Mouse (Mus musculus) urinary bladder, postnatal 36 days (tissue): ENCODE results near the gene Thrap3.

Experiments used
- DNase-seq, 2 experiments: peaks; one replicate each; pipeline ENCODE4 v3.0.0; 2022; ENCODE audit warnings: low spot score in 2 of 2, mixed read lengths in 1 of 2

The Thrap3 gene

DNA sequence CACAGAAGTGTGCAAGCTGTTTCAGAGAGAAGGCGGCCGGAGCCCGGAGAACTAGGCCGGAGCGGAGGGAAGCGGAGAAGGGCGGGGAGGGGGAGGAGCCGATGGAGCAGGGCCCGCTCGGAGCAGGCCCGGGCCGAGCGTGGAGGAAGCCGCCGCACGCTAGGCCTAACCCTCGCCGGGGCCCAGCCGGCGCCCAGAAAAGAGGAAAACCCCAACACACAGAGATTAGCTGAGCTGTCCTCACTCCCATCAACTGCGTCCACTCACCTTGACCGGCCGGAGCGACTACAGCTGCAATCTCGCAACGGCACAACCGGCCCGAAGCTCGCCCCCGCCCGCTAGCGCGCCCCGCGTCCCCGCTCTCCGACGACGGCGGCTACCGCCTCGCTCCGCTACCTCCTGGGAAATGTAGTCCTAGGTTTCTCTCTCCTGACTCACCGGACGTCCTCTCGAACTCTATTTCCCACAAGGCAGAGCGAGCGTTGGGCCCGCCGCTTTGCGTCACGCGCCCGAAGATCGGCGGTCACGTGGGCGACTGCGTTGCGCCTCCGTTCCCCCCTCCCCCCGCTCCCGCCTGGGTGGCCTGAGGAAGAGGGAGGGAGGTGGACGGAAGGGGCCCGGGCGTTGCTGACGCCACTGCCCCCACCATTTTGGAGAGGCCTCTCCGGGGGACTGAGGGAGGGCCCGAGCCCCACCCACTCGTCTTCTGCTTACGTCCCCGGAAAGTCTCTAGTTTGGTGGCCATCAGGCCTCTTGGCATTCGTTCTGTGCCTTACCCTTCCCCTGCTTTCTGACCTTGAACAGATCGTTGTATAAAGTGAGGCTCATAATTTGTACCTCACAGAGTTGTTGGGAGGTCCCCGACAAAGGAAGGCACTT, at the start of gene Thrap3:
Thrap3 (minus strand) TSS at position 458 of the 879 bp plus-strand sequence.
- DNase-seq, result peak; percentile 97 to 99

DNA sequence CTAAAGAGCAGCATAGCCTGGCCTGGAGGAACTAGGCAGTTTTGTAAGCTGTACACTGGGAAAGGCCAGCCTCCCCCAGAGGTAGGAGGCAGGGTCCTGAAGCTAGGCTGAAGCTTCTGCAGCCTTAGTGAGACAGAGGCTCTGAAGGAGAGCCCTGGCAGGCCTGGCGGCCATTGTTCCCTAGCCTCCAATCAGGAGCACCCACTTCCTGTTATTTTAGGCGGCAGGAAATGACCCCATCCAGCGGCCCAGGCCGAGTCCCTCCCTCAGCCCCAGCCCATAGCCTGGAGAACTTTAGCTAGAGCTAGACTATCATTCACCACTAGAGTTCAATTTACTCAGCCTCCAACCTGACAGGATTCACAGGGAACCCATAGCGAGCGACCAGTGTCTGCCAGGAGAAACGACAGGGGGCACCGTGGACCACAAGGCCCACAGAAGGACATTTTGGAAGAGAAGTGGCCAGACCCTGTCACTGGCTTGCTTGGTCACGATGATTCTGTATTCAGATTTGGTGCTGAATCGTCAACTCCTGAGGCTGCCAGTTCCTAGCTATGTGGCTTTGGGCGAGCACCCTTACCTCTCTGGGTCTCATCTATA, 49.2 kb upstream of the Thrap3 start:
- DNase-seq, result no peak

DNA sequence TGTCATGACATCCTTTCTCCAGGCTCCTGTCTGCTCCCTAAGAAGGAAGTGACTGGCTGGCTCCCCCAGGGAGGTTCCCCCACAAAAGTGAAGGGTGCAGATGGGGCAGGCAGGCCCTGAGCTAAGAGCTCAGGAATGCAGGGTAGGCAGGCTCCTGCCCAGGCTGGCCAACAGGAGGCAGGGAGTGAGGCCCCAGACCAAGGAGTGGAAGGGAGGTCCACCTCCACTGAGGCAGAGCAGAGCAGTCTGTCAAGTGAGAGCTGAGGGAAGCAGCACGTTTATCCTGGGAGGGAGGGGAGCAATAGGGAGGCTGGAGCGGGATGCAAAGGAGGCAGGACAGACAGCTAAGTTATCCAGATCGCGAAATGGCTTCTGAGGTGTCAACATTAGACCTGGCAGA, 48.1 kb upstream of the Thrap3 start:
- DNase-seq, result no peak

DNA sequence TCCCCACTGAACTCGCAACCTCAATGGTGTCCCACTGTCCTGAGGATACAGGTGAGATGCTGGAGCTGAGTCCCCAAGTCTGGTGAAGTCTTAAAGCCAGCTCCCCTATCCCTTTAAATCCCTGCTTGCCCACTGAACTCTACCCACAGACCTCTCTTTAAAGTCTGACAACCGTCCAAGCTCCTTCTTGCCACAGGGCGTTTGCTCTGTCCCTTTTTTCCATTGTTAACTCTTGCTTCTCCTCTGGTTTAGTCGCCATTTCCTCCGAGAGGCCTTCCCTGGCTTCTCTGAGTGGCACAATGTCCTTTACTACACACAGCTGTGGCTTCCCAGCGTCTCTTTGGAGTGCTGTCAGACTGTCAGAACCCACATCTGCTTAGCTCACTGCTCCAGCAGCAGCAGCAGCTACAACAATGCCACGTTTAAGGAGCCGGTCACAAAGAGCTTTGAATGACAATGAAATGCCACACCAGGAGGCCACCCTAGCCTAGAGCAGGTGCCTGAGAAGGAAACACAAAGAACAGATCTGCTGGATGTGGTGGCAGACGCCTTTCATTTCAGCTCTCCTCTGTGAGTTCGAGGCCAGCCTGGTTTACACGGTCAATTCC, 45.8 kb upstream of the Thrap3 start:
- no peak for DNase-seq

DNA sequence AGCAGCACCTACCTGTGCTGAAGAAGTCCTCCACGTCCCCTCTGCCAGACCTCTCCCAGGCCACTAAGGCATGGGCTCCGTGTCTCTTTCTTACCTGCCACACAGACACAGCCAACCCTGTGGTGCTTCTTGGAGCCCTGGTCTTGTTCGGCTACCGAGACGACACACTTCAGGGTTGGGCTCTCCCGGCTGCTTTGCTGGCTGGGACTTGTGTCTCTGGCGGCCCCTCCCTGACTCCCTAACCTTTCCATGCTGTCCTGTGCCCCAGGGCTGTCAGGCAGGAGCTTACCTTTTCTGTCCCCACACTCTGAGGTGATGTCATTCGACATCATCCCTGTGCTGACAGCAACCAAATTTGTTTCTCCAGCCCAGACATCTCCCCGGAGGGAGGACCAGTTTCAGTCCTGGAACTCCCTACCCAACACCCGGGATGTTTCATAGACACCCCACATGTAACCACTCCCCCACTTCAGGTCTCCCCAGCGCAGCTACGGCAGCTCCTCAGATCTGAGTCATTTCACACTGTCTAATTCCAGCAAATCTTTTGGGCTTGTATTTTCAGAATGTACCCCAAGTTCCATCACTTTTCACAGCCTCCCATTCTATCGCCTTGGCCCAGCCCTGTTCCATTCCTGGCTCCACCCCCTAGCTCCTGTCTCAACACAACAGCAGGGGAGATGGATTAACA, 43.8 kb upstream of the Thrap3 start:
- no peak for DNase-seq

DNA sequence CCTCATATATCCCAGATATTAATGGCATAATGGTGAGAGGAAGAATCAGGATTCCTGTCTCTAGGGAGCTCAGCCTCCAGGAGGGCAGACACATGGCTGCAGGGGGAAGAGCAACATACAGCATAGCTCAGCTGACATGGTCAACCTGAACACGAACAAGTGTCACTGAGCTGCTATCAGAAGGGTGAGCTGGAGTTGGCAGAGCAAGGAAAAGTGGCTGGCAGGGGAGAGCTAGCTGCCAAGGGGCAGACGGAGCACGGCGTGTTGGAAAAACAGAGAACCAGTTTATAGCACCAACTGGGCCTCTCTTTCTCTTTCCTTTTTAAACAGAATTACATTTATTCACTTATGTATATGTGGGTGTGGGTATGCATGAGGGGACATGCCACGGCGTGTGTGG, 40.0 kb upstream of the Thrap3 start:
- DNase-seq, result no peak

DNA sequence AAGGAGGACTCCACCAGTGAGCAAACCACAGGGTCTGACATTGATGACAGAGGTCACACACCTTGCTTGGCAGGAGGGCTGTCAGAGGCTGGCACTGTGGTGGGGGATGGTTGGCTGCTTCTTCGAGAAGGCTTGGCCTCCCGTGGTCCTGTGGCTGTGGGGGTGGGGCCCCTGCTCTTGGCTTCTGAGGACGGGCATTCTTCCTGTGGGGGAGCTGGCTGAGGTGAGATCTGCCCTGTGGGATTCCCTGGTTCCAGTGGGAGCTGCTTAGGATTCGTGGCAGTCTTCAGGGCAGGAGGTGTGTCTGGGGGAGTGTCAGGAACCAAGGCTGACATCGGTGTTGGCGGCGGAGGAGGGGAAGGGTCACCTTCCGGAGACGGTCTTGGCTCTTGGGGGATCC, 39.4 kb upstream of the Thrap3 start:
- DNase-seq, result no peak

DNA sequence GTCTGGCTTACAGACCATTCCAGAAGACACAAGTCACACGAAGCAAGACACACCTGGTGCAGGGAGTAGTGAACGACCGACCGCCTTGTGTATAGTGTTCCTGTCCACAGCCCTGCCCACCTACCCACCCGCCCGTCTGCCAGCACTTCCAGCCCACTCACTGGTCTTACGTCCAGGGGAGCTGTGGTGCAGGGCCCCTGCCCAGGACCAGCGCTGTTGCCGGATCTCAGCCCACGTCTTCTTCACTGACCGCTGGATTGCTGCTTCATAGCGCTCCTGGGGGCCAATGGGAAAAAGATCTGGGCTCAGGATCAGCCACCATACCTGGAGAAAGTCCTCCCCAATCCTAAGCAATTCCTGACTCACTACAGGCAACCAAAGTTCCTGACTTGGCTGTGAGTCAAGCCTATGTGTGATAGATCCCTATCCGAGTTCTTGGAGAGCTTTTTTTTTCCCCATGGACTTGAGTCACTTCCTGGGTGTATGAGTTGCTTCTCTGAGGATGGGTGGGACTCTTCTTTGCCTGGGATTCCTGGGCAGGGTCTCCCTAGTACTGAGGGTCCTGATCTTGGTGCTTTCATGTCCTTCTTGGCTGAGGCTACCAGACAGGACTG, 37.4 kb upstream of the Thrap3 start:
- DNase-seq, result no peak

DNA sequence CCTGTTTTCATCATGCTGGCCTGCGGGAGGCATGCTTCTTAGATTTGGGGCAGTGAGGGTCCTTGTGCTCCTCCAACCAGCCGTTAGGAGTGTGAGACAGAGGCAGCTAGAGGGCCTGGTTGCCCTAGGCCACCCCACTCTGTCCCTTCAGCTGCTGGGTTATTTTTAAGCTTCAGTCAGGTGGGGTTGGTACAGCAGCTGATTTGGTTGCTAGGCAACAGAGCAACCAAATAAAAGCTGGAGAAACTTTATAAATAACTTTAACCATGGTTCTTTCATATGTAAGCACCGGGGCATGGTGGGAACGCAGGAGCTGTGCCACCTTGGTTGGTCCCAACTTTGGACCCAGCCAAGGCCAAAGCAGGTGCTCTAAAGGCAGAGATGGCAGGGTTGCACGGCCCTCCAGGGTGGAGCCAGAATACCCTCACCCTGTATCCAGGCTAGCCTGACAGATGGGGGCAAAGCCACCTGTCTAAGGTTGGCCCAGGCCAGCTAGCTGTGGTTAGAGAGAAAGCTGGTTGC, 35.2 kb upstream of the Thrap3 start:
- no peak for DNase-seq

DNA sequence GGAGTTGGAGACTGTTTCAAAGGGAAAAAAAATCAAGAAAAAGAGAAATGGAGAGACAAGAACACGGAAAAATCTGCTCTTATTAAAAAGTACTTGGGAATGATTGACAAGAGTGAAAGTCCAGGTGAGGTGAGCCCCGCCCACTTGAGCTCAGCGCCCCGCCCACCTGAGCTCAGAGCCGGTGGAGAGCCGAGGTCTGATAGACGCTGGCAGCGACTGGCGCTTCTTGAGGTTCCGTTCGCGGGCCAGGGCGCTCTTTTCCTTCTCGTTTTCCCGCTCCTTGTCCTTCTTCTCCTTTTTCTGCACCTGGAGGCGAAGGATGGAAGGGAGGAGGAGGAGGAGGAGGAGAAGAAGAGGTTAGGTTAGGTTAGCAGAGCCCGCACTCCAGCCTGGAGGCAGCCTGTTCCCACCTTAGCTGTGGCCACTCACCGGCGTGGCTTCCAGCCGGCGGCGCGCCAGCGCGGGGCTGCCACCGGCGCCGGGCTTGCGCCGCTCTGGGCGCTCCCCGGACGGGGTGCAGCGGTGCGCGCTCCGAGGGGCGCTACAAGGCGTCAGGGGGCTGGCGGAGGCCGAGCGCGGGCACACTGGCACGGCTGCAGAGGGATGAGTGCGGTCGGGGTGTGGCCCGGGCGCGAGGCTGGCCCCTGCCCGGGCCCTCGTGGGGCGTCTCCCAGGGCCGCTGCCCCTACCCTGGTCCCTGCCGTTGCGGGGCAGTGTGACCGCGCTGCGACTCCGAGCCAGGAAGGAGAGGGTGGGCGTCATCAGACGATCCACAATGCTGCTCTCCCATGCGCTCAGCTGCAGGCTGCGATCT, 34.1 kb upstream of the Thrap3 start:
- no peak for DNase-seq

DNA sequence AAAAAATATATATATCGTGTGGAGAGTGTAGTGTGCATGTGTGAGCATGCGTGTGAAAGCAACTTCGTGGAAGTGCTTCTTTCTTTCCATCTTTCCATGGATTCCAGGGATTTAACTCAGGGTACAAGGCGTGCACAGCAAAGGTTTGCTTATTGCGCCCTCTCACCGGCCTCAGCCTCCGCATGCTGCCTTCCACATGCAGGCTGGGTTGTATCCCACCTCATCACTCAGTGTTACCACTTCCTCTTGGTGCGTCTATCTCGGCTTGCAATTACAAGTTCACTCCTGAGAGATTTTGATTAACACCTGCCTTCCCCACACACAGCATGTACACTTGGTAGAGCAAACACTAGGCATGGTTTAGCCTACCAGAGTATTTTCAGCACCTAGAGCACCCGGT, 32.6 kb upstream of the Thrap3 start:
- DNase-seq, result no peak

DNA sequence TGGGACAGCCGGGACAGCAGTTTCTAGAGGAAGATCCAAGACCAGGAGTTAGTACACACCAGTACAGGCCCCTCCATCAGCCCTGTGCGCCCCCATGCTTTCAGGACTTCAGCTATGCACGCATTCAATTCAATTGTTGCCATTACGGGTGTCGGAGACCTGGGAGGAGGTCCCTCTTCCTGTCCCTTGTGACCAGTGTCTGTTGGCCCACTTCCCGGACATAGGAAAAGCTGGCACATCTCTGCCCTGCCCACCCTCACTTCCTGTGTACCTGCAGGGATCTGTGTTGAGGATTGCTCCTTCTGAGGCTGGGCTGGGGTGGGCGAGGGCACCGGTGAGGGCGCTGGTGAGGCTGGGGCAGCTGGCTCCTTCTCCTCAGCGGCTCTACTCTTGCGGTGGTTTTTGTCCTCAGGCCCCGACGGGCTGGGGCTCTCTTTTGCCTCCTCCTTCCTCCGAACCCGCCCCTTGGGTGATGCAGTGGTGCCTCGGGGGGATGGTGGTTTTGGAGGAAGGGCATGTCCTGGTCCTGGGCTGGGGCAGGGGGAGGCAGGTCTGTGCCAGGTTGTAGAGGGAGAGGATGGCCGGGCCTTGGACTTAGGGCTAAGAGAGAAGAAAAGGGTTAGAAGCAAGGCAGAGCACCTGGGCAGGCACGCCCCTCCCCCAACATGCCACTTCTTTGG, 32.1 kb upstream of the Thrap3 start:
- DNase-seq, result no peak

DNA sequence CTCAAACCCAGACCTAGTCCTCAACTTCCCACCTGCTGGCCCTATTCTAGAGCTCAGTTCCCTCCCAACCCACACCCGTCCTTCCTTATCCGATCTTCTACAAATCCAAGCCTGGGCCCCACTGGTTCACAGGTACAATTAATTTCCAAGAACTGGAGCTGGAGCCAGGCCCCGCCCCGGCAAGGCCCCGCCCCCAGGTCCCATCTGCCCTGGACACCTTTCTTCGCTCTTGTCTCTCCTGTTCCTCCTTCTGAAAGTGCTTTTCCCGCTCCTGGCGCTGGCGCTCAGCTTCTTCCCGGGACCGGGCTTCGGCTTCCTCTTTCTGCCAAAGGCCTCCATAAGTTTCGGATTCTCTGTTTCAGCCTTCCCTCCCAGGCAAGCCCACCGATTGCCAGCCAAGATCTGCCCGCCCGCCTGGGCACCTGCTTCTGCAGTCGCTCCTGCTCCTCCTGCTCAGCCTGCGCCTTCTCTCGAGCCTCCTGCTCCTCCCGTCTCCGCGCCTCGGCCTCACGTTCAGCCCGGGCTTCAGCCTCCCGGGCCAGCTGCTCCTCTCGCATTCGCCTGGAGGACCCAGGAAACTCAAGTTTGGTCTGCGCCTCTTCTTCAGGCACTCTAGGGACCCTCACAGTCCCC, 31.2 kb upstream of the Thrap3 start:
- DNase-seq, result no peak

DNA sequence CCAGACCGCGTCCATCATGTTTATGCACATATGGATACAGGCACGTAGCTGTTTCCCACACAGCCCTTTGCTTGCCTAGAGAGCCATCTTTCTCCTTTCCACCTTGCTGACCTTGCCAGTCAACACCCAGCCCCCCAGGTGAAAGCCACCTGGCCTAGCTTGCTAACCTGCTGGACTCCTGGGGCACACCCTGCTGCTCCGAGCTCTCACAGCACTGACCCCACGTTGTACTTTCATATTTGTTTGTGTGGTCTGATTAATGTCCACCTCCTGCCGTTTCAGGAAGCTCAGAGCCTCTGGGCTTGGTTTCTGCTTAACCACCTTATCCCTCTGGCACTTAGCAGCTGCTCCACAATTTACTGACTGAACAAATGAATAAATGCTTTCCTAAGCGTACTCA, 27.3 kb upstream of the Thrap3 start:
- no peak for DNase-seq

DNA sequence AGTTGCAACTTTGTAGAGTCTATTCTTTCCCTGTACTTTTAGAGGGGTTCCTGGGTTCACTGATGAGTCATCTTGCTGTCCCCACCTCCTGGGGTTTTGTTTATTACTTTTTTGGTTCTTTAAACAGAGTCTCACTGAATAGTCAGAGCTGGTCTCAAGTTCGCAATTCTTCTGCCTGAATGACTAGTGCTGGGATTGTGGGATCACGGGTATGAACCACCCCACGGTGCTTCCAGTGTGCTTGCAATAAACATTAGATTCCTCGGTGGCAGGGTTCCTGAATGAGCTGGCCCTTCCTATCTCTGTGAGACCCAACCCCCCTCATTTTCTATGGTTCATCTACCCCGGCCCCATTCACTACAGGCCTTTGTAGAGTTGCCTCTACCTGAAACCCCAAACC, 25.6 kb upstream of the Thrap3 start:
- no peak for DNase-seq

DNA sequence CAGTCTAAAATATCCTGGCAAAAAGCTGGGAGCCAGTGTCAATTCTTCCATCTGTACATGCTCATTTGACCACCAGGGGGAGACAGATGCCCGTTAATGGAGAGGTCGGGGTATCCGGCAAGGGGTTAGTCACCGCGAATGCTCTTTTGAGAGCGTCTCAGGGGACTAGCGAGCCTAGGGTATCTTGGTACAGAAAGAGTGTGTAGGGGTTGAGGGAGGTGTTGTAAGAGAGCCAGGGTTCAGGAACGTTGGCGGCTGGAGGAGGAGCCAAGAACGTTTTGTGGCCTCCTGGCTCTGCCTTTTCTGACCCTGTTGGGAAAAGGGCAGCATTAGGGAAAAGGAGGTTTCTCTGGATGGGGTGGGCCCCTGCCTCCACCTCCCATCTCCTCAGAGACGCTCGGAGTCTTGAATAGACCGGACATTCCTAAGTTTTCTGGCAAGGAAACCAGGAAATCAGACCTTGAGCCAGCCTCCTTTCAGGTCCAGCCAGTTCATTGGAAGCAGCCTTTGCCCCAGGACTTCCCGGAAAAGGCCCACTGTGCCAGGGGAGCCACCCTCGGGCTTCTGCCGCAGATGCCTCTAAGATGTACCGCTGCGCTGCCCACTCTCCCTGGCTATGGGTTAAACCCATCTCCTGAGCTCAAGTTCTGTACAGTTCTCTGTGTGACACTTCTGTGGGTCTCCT, 24.7 kb upstream of the Thrap3 start:
- DNase-seq, result peak; percentile 89 to 91

DNA sequence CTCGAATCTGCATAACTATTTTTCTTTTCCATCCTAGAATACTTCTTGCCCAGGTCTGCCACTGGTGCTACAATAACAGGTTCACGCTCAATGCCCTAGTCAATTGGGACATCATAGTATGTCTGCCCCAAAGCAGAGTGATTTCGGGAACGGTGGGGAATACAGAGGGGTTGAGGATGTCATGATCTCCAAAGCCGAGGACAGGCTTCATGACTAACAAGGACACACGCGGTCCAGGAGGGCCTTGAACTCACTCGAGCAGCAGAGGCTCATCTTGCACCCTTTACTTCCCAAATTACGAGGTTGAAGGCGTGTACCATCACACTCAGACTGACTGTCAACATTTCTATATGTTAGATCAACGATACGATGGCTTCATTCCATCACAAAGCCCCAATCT, 24.1 kb upstream of the Thrap3 start:
- DNase-seq, result no peak

DNA sequence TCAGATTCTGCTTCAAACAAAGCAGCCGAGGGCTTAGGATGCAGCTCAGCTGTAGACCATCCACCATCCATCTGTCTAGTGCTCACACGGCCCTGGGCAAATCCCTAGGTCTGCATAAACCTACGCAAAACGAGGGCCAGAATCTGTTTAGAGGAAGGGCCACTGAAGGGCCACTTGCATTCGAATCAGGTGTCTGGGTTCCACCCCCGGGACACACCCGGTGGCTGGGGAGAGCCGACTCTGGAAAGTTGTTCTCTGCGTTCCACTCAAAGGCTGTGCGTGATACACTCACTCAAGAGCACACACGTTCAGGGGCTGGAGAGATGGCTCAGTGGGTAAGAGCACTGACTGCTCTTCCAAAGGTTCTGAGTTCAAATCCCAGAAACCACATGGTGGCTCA, 20.1 kb upstream of the Thrap3 start:
- DNase-seq, result no peak

DNA sequence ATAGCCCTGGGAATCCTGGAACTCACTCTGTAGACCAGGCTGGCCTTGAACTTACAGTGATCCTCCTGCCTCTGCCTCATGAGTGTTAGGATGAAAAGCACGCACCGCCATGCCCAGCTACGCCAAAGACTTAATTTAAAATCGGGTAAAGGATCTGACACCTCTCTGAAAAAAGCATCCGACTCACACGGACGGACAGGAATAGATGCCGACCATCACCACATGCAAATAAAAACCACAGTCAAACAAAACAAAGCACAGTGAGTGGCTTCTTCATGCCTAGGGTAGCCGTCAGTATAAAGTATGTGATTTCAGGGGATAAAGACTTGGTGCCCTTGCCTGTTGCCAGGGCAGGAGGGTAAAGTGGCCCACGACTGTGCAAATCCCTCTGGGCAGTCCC, 17.5 kb upstream of the Thrap3 start:
- no peak for DNase-seq
